Mouse (Mus musculus) midbrain, embryonic 10.5 days (tissue): Measurements from ENCODE around the gene Tmsb4x. TPM values are rescaled to one million over a fixed set of nuclear protein-coding genes. Genes with fewer than 3 reads are reported as not detected.

Source experiments
- DNase-seq: peaks from one replicate; pipeline ENCODE4 v3.0.0-alpha.2; 2017; ENCODE audit warnings: low spot score
- H3K27ac ChIP-seq: fragments of 300-500 bp; sonication (generic); replicated peaks from 2 replicates; pipeline ENCODE4 v1.5.1; 2016; ENCODE audit warnings: mild to moderate bottlenecking
- H3K27me3 ChIP-seq: fragments of 300-500 bp; sonication (generic); 2 replicates; pipeline ENCODE4 v1.6.1; 2016; ENCODE audit warnings: low read depth, mild to moderate bottlenecking; ENCODE audit not compliant: poor library complexity, severe bottlenecking
- H3K36me3 ChIP-seq: fragments of 300-500 bp; sonication (generic); 2 replicates; pipeline ENCODE4 v1.6.1; 2016; ENCODE audit warnings: mild to moderate bottlenecking, moderate library complexity
- H3K4me1 ChIP-seq: fragments of 300-500 bp; sonication (generic); 2 replicates; pipeline ENCODE4 v1.6.1; 2016
- H3K4me3 ChIP-seq: fragments of 300-500 bp; sonication (generic); 2 replicates; pipeline ENCODE4 v1.5.1; 2016; ENCODE audit warnings: mild to moderate bottlenecking, moderate library complexity
- H3K9me3 ChIP-seq: fragments of 300-500 bp; sonication (generic); replicated peaks from 2 replicates; pipeline ENCODE4 v1.6.1; 2016; ENCODE audit warnings: mild to moderate bottlenecking
- WGBS: fragments of 180-500 bp; shearing (Covaris S2); methylation state at CpG from one replicate; pipeline ENCODE4 v1.1.7; 2016; 5-methylcytosine and 5-hydroxymethylcytosine counted together
- polyA plus RNA-seq: library from polyadenylated mRNA; unstranded; fragments of >200 nt; fragmentation: Nextera tagmentation; extraction: Ambion mirVana; gene quantifications from 2 replicates; pipeline ENCODE4 v1.2.1, GENCODE M21; 2016

The Tmsb4x gene
- polyA plus RNA-seq, 1 experiment from 2014 or later, result 3,605 TPM

DNA sequence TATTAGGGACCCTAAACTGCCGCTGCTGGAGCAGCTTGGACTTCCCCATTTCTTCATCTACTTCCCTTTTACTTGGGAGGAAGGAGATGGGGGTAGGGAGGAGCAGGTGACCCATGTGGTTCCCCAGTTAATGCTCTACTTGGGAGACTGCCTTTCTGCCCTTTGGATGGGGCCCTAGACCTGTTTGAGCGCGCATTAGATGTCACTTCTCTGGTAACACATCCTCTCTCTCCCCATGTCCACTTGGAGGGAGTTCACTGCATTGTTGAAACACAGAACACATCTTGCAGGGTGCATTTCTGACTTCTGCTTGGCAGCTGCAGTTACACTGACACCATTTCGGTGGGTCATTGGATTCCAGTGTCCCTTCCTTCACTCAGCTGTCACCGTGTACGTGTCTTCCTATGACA lies 1.2 kb upstream of the Tmsb4x start:
- H3K36me3 ChIP-seq, result peaks cover 10% of the 10 kb centered on the region
- H3K4me1 ChIP-seq, result peaks cover 31% of the 10 kb centered on the region
- H3K27ac ChIP-seq, result peak overlapping the region; percentile 93
- H3K4me3 ChIP-seq, result no peak overlapping the region
- no peak for DNase-seq
- peaks cover 72% of the 10 kb centered on the region for H3K27me3 ChIP-seq
- no peaks in the 10 kb centered on the region for H3K9me3 ChIP-seq
- 43% methylated on average over 6 of the region's 6 CpGs for WGBS

- no peak for DNase-seq
- Histone ChIP-seq H3K9me3 (no peaks in the 10 kb centered on the region), H3K4me1 (peaks cover 31% of the 10 kb centered on the region), H3K4me3 (peak overlapping the region; percentile 66), H3K36me3 (peaks cover 10% of the 10 kb centered on the region), H3K27me3 (peaks cover 77% of the 10 kb centered on the region), H3K27ac (peak overlapping the region; percentile 93)
- WGBS, result 70% methylated on average over 8 of the region's 8 CpGs
These were observed 713 bp upstream of the Tmsb4x start for GRCm38 (mm10) chrX:167209828-167210227.

- H3K4me3 ChIP-seq, result peak overlapping the region; percentile 66
- WGBS, result 24% methylated on average over 16 of the region's 16 CpGs
- H3K27ac ChIP-seq, result peak overlapping the region; percentile 93
- DNase-seq, result peak; percentile 47
- H3K9me3 ChIP-seq, result no peaks in the 10 kb centered on the region
- peaks cover 91% of the 10 kb centered on the region for H3K27me3 ChIP-seq
- peaks cover 10% of the 10 kb centered on the region for H3K36me3 ChIP-seq
- H3K4me1 ChIP-seq, result peaks cover 31% of the 10 kb centered on the region
These were observed 652 bp downstream of the Tmsb4x start for GRCm38 (mm10) chrX:167208506-167208820.

DNA sequence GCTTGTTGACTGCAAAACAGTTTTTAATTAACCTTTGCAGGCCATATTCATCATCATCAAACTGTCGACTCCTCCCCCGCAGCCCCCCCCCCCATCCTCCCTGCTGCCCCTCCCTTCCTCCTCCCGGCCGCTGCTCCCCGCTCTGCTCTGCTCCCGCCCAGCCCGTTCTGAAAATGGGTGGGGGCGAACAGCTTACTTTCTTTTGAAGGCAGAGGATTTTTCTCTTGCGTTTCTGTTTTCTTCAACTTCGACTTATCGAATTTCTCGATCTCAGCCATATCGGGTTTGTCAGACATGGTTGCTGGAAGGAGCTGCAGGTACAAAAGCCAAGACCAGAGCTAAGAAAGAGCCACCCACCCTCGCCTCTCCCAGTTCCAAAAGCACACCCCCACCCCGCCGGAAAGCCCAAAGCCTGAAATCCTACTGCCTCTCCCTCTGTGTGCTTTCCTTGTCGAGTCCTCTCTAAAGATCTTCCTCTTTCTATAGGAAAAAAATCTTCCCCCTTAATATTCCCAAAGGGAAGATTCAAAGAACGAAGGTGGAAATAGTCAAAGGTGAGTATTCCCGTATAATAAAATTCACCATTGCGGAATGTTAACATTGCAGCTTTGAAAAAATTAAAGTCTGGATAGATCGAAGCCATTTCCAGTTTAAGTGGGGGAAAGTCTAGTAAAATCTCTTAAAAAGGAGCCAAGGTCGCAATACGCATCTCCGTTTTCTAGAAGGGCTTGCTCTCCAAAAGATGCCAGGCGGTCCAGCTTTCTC lies 1.2 kb downstream of the Tmsb4x start:
- Histone ChIP-seq H3K4me3 (peak overlapping the region; percentile 66), H3K4me1 (peaks cover 31% of the 10 kb centered on the region), H3K27me3 (peaks cover 94% of the 10 kb centered on the region), H3K27ac (peak overlapping the region; percentile 93), H3K36me3 (peaks cover 10% of the 10 kb centered on the region), H3K9me3 (no peaks in the 10 kb centered on the region)
- whole genome bisulfite sequencing, result 19% methylated on average over 25 of the region's 25 CpGs
- DNase-seq, result peak; percentile 33

DNA sequence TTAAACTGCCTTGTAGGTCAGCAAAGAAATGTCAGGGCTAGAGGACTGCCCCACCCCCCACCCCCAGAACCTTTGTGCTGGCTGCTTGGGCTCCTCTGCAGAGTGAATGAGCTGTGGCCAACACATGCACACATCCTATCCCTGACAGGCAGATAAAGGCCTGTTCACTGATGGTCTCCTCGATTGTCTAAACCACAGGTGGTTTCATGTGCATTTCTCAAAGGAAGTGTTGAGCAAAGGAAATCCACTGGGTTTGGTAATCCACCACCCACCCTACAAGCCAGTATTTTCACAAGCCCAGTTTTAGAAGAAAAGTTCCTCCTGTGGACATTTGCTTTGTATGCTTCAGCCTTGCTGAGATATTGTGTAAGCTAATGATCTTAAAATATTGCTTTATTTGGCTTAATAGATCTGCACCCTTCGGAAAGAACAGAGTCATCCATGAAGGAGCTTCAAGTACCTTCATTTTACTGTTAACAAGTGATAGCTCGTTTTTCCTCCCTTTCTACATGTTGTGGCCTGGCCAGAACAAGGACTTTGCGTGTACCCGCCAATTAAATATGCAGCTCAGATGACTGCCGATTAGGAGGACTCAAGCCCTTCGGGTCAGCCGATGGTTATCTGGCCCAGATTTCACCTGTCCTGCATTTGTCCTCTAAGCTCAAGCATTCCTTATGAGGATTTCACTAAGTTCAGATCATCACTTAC lies 3.1 kb downstream of the Tmsb4x start:
- Histone ChIP-seq H3K4me3 (no peak overlapping the region), H3K27ac (no peak overlapping the region), H3K4me1 (peaks cover 20% of the 10 kb centered on the region), H3K9me3 (no peaks in the 10 kb centered on the region), H3K36me3 (peaks cover 10% of the 10 kb centered on the region), H3K27me3 (peaks cover 100% of the 10 kb centered on the region)
- peak; percentile 29 for DNase-seq
- WGBS, result 68% methylated on average over 8 of the region's 8 CpGs

DNA sequence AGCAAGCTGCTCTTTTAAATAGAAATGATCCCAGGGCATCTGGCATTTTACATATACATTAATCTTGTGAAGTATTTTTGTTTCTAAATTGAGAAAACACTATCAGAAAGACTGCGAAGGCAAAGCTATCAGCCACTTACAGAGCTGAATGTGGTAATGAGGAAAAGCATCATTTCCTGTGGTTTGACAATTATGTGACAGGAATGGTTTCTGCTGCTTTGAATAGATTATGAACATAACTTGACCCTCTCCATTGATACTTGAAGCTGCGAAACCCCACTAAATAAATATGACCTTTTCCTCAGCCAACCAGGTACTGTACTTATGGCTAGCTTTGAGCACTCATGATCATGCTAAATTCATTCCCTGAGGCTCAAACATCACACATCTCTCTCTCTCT lies 7.8 kb downstream of the Tmsb4x start:
- no peaks in the 10 kb centered on the region for H3K9me3 ChIP-seq

DNA sequence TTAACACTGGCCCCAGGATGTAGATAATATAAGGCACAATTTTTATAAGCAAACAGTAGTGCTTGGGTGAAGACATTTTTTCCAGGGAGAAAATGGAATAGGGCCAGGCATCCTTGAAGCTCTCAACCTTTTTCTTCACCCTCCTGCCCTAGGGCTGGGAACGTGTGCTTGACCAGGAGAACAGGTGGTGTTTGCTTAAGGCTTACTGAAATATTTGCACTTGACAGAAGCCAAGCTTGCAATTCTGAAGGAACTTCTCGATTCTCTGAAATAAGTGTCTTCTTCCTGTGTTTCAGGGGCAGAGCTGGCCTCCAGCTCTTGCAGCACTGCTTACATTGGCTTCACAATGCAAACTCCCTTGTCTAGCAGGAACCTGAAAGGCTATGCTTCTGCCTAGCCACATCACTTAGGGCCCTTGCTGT lies 13.9 kb downstream of the Tmsb4x start:
- Histone ChIP-seq H3K27ac (no peak overlapping the region), H3K4me1 (no peaks in the 10 kb centered on the region), H3K36me3 (no peaks in the 10 kb centered on the region), H3K4me3 (no peak overlapping the region), H3K27me3 (peaks cover 93% of the 10 kb centered on the region), H3K9me3 (no peaks in the 10 kb centered on the region)
- DNase-seq, result no peak
- WGBS, result 83% methylated on average over 2 of the region's 2 CpGs

More for the DNA sequence above, 7.8 kb downstream of the Tmsb4x start:
- Histone ChIP-seq H3K27me3 (peaks cover 100% of the 10 kb centered on the region), H3K4me1 (peaks cover 4% of the 10 kb centered on the region; the same call in 1 of the 2 replicates), H3K36me3 (no peaks in the 10 kb centered on the region), H3K4me3 (no peak overlapping the region), H3K27ac (no peak overlapping the region)
- 91% methylated on average over 2 of the region's 2 CpGs for WGBS
- no peak for DNase-seq

DNA sequence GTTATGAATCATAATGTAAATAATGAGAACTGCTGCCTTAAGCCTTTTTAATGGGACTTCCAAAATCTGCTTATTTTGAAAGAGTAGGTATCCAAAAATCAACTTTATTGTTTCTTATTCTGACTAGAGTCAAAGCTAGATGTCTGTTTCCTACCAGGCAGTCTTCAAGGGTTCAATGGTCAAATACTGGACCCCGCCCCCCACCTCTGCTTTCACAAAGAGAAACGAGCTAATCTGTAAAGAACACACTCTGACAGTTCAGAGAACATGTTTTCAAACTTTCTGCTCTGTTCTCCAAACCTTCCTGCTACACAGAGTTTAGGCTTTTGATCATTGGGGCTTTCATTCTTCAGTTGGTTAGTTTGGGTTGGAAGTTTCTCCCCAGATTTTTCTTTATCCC lies 22.8 kb downstream of the Tmsb4x start:
- Histone ChIP-seq H3K4me1 (peaks cover 7% of the 10 kb centered on the region), H3K27ac (no peak overlapping the region), H3K36me3 (no peaks in the 10 kb centered on the region), H3K27me3 (peaks cover 99% of the 10 kb centered on the region), H3K9me3 (no peaks in the 10 kb centered on the region), H3K4me3 (no peak overlapping the region)
- 56% methylated on average over 2 of the region's 2 CpGs for WGBS
- no peak for DNase-seq

- WGBS, result 41% methylated on average over 6 of the region's 6 CpGs
- no peak for DNase-seq
- H3K4me1 ChIP-seq, result peaks cover 7% of the 10 kb centered on the region
- no peaks in the 10 kb centered on the region for H3K9me3 ChIP-seq
- no peak overlapping the region for H3K4me3 ChIP-seq
- no peak overlapping the region for H3K27ac ChIP-seq
- peaks cover 100% of the 10 kb centered on the region for H3K27me3 ChIP-seq
- no peaks in the 10 kb centered on the region for H3K36me3 ChIP-seq
These were observed 25.6 kb downstream of the Tmsb4x start for GRCm38 (mm10) chrX:167183535-167183934.

DNA sequence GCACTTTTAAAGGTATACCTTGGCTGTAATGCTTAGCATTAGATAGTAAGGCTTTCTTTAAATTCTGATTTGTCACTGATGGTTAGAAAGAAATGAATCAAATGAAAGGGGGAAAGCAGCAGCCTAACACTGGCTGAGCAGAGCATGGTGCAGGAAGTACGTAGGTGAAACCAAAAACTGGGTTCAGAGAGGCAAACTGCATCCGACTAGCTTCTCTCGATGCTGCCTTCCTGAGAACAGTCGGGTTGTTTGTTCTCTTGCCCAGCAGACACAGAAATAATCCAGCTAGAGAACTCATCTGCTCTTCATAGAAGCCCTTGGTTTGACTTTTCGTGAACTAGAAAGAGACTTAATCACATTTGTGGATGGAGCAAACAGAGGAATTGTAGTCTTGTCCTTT lies 26.7 kb downstream of the Tmsb4x start:
- no peak for DNase-seq
- Histone ChIP-seq H3K27me3 (peaks cover 100% of the 10 kb centered on the region), H3K4me1 (peaks cover 7% of the 10 kb centered on the region), H3K36me3 (no peaks in the 10 kb centered on the region), H3K4me3 (no peak overlapping the region), H3K27ac (no peak overlapping the region), H3K9me3 (no peaks in the 10 kb centered on the region)
- WGBS, result 79% methylated on average over 5 of the region's 5 CpGs

GRCm38 (mm10) chrX:167179961-167180642 lies 29.0 kb downstream of the Tmsb4x start:
- no peak overlapping the region for H3K27ac ChIP-seq
- no peak overlapping the region for H3K4me3 ChIP-seq
- H3K27me3 ChIP-seq, result peaks cover 100% of the 10 kb centered on the region
- no peak for DNase-seq
- H3K36me3 ChIP-seq, result no peaks in the 10 kb centered on the region
- H3K9me3 ChIP-seq, result no peaks in the 10 kb centered on the region
- H3K4me1 ChIP-seq, result peaks cover 5% of the 10 kb centered on the region
- WGBS, result 75% methylated on average over 4 of the region's 4 CpGs

DNA sequence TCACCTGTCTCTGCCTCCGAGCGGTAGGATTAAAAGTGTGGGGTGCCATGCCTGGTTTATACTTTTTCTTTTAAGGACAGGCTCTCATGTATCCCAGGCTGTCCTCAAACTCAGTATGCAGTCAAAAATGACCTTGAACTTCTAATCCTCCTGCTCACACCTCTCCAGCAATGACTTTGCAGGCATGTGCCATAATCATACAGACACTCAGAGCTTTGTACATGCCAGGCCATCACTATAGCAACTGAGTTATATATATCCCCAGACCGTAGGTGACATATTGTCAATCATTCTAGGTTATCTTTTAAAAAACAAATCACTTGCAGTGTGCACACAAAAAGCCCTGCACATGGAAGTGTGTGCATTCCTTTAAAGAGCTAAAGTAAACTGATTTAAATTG lies 29.6 kb downstream of the Tmsb4x start:
- H3K4me3 ChIP-seq, result no peak overlapping the region
- H3K36me3 ChIP-seq, result no peaks in the 10 kb centered on the region
- no peak overlapping the region for H3K27ac ChIP-seq
- 89% methylated on average over 3 of the region's 3 CpGs for WGBS
- H3K4me1 ChIP-seq, result peaks cover 5% of the 10 kb centered on the region
- no peaks in the 10 kb centered on the region for H3K9me3 ChIP-seq
- peaks cover 100% of the 10 kb centered on the region for H3K27me3 ChIP-seq
- no peak for DNase-seq

- Histone ChIP-seq H3K27me3 (peaks cover 100% of the 10 kb centered on the region), H3K9me3 (no peaks in the 10 kb centered on the region), H3K4me3 (no peak overlapping the region), H3K27ac (no peak overlapping the region), H3K4me1 (no peaks in the 10 kb centered on the region), H3K36me3 (no peaks in the 10 kb centered on the region)
- DNase-seq, result no peak
- WGBS, result 89% methylated on average over 6 of the region's 6 CpGs
These were observed 33.8 kb downstream of the Tmsb4x start for GRCm38 (mm10) chrX:167175319-167175718.
